Mouse (Mus musculus) forebrain, embryonic 10.5 days (tissue): ENCODE data around the gene Gpr87. TPM values are rescaled to one million over a fixed set of nuclear protein-coding genes. Genes with fewer than 3 reads are reported as not detected.

Source experiments
- polyA plus RNA-seq: library from polyadenylated mRNA; unstranded; fragments of >200 nt; fragmentation: Nextera tagmentation; extraction: Ambion mirVana; gene quantifications from 2 replicates; pipeline ENCODE4 v1.2.1, GENCODE M21; 2016

The Gpr87 gene
- polyA plus RNA-seq, 1 experiment from 2014 or later, result 0.17 TPM

Other genes with a start within 250 kb of the Gpr87 start
- 2.9 and 3.1 TPM in 2 replicates for gene Med12l, start 189.3 kb downstream of the Gpr87 start, polyA plus RNA-seq
- 1.6 TPM in 2 replicates for gene Gpr171, start 93.3 kb downstream of the Gpr87 start, polyA plus RNA-seq
- gene P2ry14, start 41.5 kb downstream of the Gpr87 start, polyA plus RNA-seq, result 1.9 and 2.4 TPM in 2 replicates
- gene P2ry13, start 15.8 kb upstream of the Gpr87 start, polyA plus RNA-seq, result 0.52 and 0.67 TPM in 2 replicates
- 0.62 and 0.63 TPM in 2 replicates for gene P2ry12, start 67.8 kb upstream of the Gpr87 start, polyA plus RNA-seq
- 2.3 and 2.6 TPM in 2 replicates for gene Igsf10, start 149.3 kb upstream of the Gpr87 start, polyA plus RNA-seq